Comparison of ENCODE assay signal across 10 mouse cellular contexts in the genomic region with DNA sequence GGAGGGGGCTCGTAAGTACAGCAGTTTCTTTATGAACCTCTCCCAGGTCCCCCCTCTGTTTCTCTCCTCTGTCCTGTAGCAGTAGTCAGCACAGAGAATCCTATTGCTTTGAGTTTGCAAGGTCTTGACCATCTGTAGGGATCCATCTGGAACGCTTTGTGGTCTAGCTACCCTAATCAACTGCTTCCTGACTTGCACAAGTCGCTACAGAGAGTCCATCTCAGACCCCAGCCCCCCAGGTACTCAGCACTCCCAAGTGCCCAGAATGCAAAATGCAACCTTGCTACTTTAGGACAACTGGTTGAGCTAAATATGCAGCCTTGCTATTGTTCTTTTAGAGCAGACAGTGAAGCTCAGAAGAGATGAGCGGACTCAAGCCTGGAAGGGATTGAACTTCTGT. TPM values are rescaled to one million over a fixed set of nuclear protein-coding genes. Genes with fewer than 3 reads are reported as not detected.
A peak's percentile ranks its signal among the peaks of the same experiment; 100 is the strongest.
DNase-seq lines count a peak whose midpoint lies in the region; ATAC-seq lines count a peak whose summit lies in the region.
"Had no signal": no experiment of that assay in that cellular context is flagged by ENCODE, and none has a peak within 500 bp of the region (broad histone marks: within the 10 kb centered on the region; RNA-seq: fewer than 3 reads in every experiment).

No protein-coding gene starts in this region.

- H3K4me3 ChIP-seq in lung, embryonic 16.5 days (ENCODE audit: low read length): peak overlapping the region; percentile 70
- H3K4me3 ChIP-seq in heart, embryonic 15.5 days: peak overlapping the region; percentile 93
- peak overlapping the region; percentile 61 for H3K4me3 ChIP-seq in liver, embryonic 15.5 days (replicated peaks)

- peaks cover 36% of the 10 kb centered on the region for H3K4me1 ChIP-seq in lung, embryonic 16.5 days (replicated peaks; ENCODE audit: control insufficient read depth, insufficient read depth, low read length)
- peaks cover 69% of the 10 kb centered on the region for H3K4me1 ChIP-seq in heart, embryonic 15.5 days (replicated peaks)
- H3K4me1 ChIP-seq in liver, embryonic 15.5 days (replicated peaks): peaks cover 55% of the 10 kb centered on the region

- 53% methylated on average over 4 of the region's 4 CpGs for WGBS in lung, embryonic 16.5 days
- 20% methylated on average over 4 of the region's 4 CpGs for WGBS in heart, embryonic 15.5 days
- WGBS in liver, embryonic 15.5 days (ENCODE audit: insufficient replicate concordance): 33% methylated on average over 4 of the region's 4 CpGs

- DNase-seq in heart, adult 11 months: peak; percentile 87
- DNase-seq in heart, postnatal 25 days (ENCODE audit: low spot score): no peak
- DNase-seq in lung, adult 18-20 months: no peak
- no peak for DNase-seq in embryo, embryonic 9.5 days (ENCODE audit: extremely low spot score)
- no peak for DNase-seq in spleen, postnatal 4 days (ENCODE audit: low spot score in 2 of 2)
- DNase-seq: cerebellum, adult 9-10 months; gastrocnemius, postnatal 36 days had no signal

- intact Hi-C loops in heart, postnatal 25 days (cut with DNase I): loop anchor here (2.0 kb wide), 1 partner anchor 14 kb away; no protein-coding TSS in a partner anchor

- no peaks in the 10 kb centered on the region for H3K27me3 ChIP-seq in lung, embryonic 16.5 days (ENCODE audit: control insufficient read depth, insufficient read depth, low read depth, low read length)
- no peaks in the 10 kb centered on the region for H3K27me3 ChIP-seq in heart, embryonic 15.5 days
- H3K27me3 ChIP-seq in liver, embryonic 15.5 days: peaks cover 58% of the 10 kb centered on the region

- peak overlapping the region; percentile 81 for H3K9ac ChIP-seq in lung, embryonic 16.5 days (ENCODE audit: low read length)
- peak overlapping the region; percentile 91 for H3K9ac ChIP-seq in heart, embryonic 15.5 days
- H3K9ac ChIP-seq in liver, embryonic 15.5 days: 0 out of 2 replicates have a peak overlapping the region, but pooled peaks have one; percentile 16

- H3K9me3 ChIP-seq in lung, embryonic 16.5 days (ENCODE audit: control insufficient read depth, low read length): no peaks in the 10 kb centered on the region
- no peaks in the 10 kb centered on the region for H3K9me3 ChIP-seq in heart, embryonic 15.5 days (replicated peaks)
- H3K9me3 ChIP-seq in liver, embryonic 15.5 days (replicated peaks): no peaks in the 10 kb centered on the region

- peak overlapping the region; percentile 30 for H3K27ac ChIP-seq in lung, embryonic 16.5 days (ENCODE audit: low read length)
- peak overlapping the region; percentile 95 for H3K27ac ChIP-seq in heart, embryonic 15.5 days
- H3K27ac ChIP-seq in liver, embryonic 15.5 days (replicated peaks): peak overlapping the region; percentile 51; the same call in 1 of the 2 replicates

- no peaks in the 10 kb centered on the region for H3K36me3 ChIP-seq in lung, embryonic 16.5 days (ENCODE audit: control insufficient read depth, insufficient read depth, low read length)
- H3K36me3 ChIP-seq in heart, embryonic 15.5 days: no peaks in the 10 kb centered on the region
- H3K36me3 ChIP-seq in liver, embryonic 15.5 days (replicated peaks): no peaks in the 10 kb centered on the region

- ATAC-seq in lung, embryonic 16.5 days (ENCODE audit: low read depth): no peak
- ATAC-seq in heart, embryonic 15.5 days (replicated peaks; ENCODE audit: insufficient number of reproducible peaks, insufficient read depth, low FRiP score, low read depth): no peak
- ATAC-seq in liver, embryonic 15.5 days (ENCODE audit: insufficient read depth): no peak

- peak overlapping the region; percentile 81 for H3K4me2 ChIP-seq in lung, embryonic 16.5 days (ENCODE audit: low read depth, low read length)
- peak overlapping the region; percentile 68 for H3K4me2 ChIP-seq in heart, embryonic 15.5 days
- H3K4me2 ChIP-seq in liver, embryonic 15.5 days: peak overlapping the region; percentile 75

RNA-seq across cellular contexts. Expression of a gene that starts 3.1 kb away (rescaled TPM):
- 10 to 100 TPM; 79.6 to 81.5 TPM for total RNA-seq in heart, postnatal 25 days (2021)
- polyA plus RNA-seq in lung, embryonic 16.5 days (2015; fragmentation: Nextera tagmentation; extraction: Ambion mirVana): 47.8 and 51.5 TPM in 2 replicates
- polyA plus RNA-seq in heart, embryonic 15.5 days (2015; fragmentation: Nextera tagmentation; extraction: Ambion mirVana): 90.4 and 98.4 TPM in 2 replicates
- 11.5 and 12.0 TPM in 2 replicates for polyA plus RNA-seq in liver, embryonic 15.5 days (2015; fragmentation: Nextera tagmentation; extraction: Ambion mirVana)

RNA-seq across cellular contexts. Expression of a gene that starts 57.1 kb away (rescaled TPM):
- total RNA-seq in heart, postnatal 25 days (2021): 10 to 100 TPM; 64.4 to 68.6 TPM
- 60.8 and 68.6 TPM in 2 replicates for polyA plus RNA-seq in lung, embryonic 16.5 days (2015; fragmentation: Nextera tagmentation; extraction: Ambion mirVana)
- 69.9 and 75.6 TPM in 2 replicates for polyA plus RNA-seq in heart, embryonic 15.5 days (2015; fragmentation: Nextera tagmentation; extraction: Ambion mirVana)
- polyA plus RNA-seq in liver, embryonic 15.5 days (2015; fragmentation: Nextera tagmentation; extraction: Ambion mirVana): 334 TPM in 2 replicates

Comparison
In these comparisons a context has a peak if more than half of its experiments do, and no peak if none do; other contexts are left out.
1. H3K27ac ChIP-seq: peak in every context shown above with its lines; median percentile 95 in heart, embryonic 15.5 days; 51 in liver, embryonic 15.5 days; 30 in lung, embryonic 16.5 days.
2. H3K9ac ChIP-seq: peak in every context shown above with its lines; median percentile 91 in heart, embryonic 15.5 days; 81 in lung, embryonic 16.5 days; 16 in liver, embryonic 15.5 days.